Mouse (Mus musculus): Measurements from ENCODE around the gene Stat4. TPM values are rescaled to one million over a fixed set of nuclear protein-coding genes. Genes with fewer than 3 reads are reported as not detected.

Stat4 gene
- polyA plus RNA-seq, 1 experiment from 2014 or later, result 0.47 TPM

DNA sequence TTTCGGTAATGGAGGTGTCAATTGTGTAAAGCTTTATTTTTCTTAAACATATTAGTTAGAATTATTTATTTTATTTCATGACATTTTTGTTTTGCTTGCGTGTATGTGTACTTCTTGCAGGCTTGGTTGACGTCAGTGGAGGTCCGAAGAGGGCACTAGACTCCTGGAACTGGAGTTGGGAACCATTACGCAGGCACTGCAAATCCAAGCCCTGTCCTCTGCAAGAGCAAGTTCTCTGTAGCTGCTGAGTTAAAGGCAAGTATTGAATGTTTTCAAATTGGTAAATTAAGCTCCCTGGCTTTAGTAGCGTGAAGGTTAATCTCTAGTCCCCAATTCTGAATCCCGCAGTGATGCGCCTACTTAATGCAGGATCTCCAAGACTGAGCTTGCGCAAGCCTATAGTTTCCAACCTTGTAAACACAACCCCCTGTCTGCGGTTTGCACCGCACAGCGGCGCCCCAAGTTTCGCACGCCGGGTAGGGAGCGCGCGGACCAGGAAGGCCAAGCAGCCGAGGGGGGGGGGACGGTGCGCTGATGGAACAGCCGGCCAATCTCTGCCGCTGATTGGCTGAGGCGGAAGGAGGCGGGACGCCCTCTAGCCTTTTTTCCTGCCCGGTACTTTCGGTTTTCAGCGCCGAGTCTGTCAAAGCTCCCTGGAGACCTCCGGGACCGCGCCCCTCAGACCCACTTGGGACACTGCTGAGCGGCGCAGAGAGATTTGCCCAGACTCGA, 132.1 kb downstream of the Stat4 start, which contains the start of gene Stat1:
Gene Stat1 (plus strand): TSS at position 581 of the 732 bp plus-strand sequence.
- no peaks in the 10 kb centered on the region for H3K36me3 ChIP-seq (ENCODE audit: control insufficient read depth, insufficient read depth, low read length)
- H3K4me2 ChIP-seq (ENCODE audit: low read length), result peak within 1 kb of the TSS; percentile 83
- peak within 1 kb of the TSS; percentile 70 for H3K9ac ChIP-seq (replicated peaks; ENCODE audit: low read length)
- DNase-seq (peak; percentile 94), ATAC-seq (ENCODE audit: low FRiP score, low TSS enrichment) (peak; percentile 93)
- H3K27ac ChIP-seq (replicated peaks; ENCODE audit: low read depth, low read length), result peak within 1 kb of the TSS; percentile 73
- H3K4me3 ChIP-seq (replicated peaks; ENCODE audit: low read depth, low read length), result peak within 1 kb of the TSS; percentile 81
- no peaks in the 10 kb centered on the region for H3K9me3 ChIP-seq (ENCODE audit: control insufficient read depth, low read length)
- 4% methylated on average over 37 of the region's 37 CpGs for WGBS
- no peaks in the 10 kb centered on the region for H3K27me3 ChIP-seq (ENCODE audit: control insufficient read depth, insufficient read depth, low read length)
- H3K4me1 ChIP-seq (ENCODE audit: control insufficient read depth, insufficient read depth, low read length), result no peaks in the 10 kb centered on the region

DNA sequence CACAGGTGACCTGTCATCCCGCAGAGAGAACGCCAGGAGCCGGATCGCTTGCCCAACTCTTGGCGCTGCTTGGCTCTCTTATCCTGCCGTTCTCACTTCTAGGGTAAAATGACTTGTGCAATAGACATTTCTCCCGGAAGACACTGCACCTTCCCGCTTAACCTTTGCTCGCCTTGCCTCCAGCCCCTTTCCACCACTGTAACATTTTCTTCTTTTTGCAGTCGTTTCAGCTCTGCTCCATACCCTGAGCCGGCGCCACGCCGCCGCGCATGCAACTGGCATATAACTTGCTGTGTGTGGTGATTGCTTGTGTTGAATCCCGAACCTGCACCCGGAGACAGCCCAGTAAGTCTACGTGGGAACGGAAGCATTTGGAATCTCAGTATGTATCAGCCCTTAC, 132.7 kb downstream of the Stat4 start:
- H3K9me3 ChIP-seq (ENCODE audit: control insufficient read depth, low read length), result no peaks in the 10 kb centered on the region
- peak overlapping the region; percentile 83 for H3K4me2 ChIP-seq (ENCODE audit: low read length)
- H3K27ac ChIP-seq (replicated peaks; ENCODE audit: low read depth, low read length), result no peak overlapping the region
- no peaks in the 10 kb centered on the region for H3K4me1 ChIP-seq (ENCODE audit: control insufficient read depth, insufficient read depth, low read length)
- no peak for DNase-seq
- peak overlapping the region; percentile 81 for H3K4me3 ChIP-seq (replicated peaks; ENCODE audit: low read depth, low read length)
- H3K9ac ChIP-seq (replicated peaks; ENCODE audit: low read length), result peak overlapping the region; percentile 70
- H3K27me3 ChIP-seq (ENCODE audit: control insufficient read depth, insufficient read depth, low read length), result no peaks in the 10 kb centered on the region
- no peaks in the 10 kb centered on the region for H3K36me3 ChIP-seq (ENCODE audit: control insufficient read depth, insufficient read depth, low read length)
- ATAC-seq (ENCODE audit: low FRiP score, low TSS enrichment), result 0 out of 2 replicates have a peak, but pooled peaks have one; percentile 38
- WGBS, result under 1% methylated on average over 20 of the region's 20 CpGs

DNA sequence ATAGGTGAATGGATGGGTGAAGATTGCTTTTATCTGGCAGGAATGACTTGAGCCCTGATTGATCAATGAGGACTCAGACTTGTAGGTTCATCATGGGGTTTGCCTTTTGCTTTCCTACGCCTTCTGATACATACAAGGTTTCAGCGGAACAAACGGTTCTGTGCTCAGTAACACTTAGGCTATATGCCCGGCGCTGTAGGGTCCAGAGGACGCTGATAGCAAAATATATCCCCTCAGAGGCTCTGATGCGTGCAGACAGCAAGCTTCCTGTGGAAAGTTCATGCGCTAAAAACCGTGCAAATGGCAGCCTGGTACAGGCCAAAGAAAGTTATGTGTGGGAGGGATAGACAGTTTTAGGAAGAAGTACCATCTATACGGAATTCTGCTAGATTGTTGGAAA, 133.2 kb downstream of the Stat4 start:
- no peaks in the 10 kb centered on the region for H3K27me3 ChIP-seq (ENCODE audit: control insufficient read depth, insufficient read depth, low read length)
- no peak overlapping the region for H3K27ac ChIP-seq (replicated peaks; ENCODE audit: low read depth, low read length)
- H3K4me3 ChIP-seq (replicated peaks; ENCODE audit: low read depth, low read length), result peak overlapping the region; percentile 81
- no peaks in the 10 kb centered on the region for H3K9me3 ChIP-seq (ENCODE audit: control insufficient read depth, low read length)
- WGBS, result 41% methylated on average over 10 of the region's 10 CpGs
- H3K4me2 ChIP-seq (ENCODE audit: low read length), result peak overlapping the region; percentile 83
- H3K9ac ChIP-seq (replicated peaks; ENCODE audit: low read length), result peak overlapping the region; percentile 70; the same call in 1 of the 2 replicates
- ATAC-seq (ENCODE audit: low FRiP score, low TSS enrichment) (no peak), DNase-seq (peak; percentile 4)
- H3K4me1 ChIP-seq (ENCODE audit: control insufficient read depth, insufficient read depth, low read length), result no peaks in the 10 kb centered on the region
- no peaks in the 10 kb centered on the region for H3K36me3 ChIP-seq (ENCODE audit: control insufficient read depth, insufficient read depth, low read length)

DNA sequence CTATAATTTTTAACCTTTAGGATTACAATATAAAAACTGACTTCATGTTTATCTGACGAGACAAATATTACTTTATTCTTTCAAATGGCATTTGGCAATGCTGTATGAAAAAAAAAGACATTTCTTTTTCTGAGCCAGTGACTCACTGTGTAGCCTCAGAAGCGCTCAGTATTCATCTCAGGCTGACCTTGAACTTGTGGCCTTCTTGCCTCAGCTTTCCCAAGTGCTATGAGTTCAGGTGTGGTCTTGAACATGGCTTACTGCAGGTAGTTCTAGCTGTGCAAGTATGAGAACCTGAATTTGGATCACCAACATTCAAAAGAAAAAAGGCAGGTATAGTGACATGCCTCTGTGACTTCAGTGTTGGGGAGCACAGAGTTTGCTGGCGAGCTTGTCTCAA, 134.1 kb downstream of the Stat4 start:
- DNase-seq (no peak), ATAC-seq (ENCODE audit: low FRiP score, low TSS enrichment) (no peak)
- Histone ChIP-seq H3K4me1 (ENCODE audit: control insufficient read depth, insufficient read depth, low read length) (no peaks in the 10 kb centered on the region), H3K4me3 (replicated peaks; ENCODE audit: low read depth, low read length) (no peak overlapping the region), H3K27ac (replicated peaks; ENCODE audit: low read depth, low read length) (no peak overlapping the region), H3K36me3 (ENCODE audit: control insufficient read depth, insufficient read depth, low read length) (no peaks in the 10 kb centered on the region), H3K9me3 (ENCODE audit: control insufficient read depth, low read length) (no peaks in the 10 kb centered on the region), H3K9ac (replicated peaks; ENCODE audit: low read length) (no peak overlapping the region), H3K4me2 (ENCODE audit: low read length) (no peak overlapping the region), H3K27me3 (ENCODE audit: control insufficient read depth, insufficient read depth, low read length) (no peaks in the 10 kb centered on the region)
- WGBS, result 90% methylated on average over 3 of the region's 3 CpGs

DNA sequence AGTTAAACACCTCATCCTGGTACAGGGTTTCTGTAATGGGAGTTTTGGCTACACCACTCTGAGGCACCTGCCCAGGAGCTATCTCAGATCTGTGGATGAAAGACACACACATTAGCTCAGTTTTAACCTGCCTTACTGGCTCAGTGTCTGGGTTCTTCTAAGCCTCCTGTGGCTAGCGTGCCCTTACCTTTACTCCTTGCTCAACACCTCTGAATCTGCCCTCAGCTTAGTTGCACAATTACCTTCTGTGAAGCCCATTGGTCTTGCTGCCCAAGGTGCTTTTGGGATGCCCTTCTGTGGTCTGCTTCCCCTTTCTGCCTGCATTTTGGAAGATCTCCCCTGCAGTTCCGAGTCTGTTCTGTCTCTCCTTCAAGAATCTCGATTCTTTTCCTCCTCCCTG, 137.9 kb downstream of the Stat4 start:
- 75% methylated on average over 3 of the region's 3 CpGs for WGBS
- H3K36me3 ChIP-seq (ENCODE audit: control insufficient read depth, insufficient read depth, low read length), result 0 out of 2 replicates have a peak, but pooled peaks cover 4% of the 10 kb centered on the region
- H3K4me1 ChIP-seq (ENCODE audit: control insufficient read depth, insufficient read depth, low read length), result no peaks in the 10 kb centered on the region
- no peak overlapping the region for H3K4me2 ChIP-seq (ENCODE audit: low read length)
- H3K27ac ChIP-seq (replicated peaks; ENCODE audit: low read depth, low read length), result no peak overlapping the region
- no peak overlapping the region for H3K9ac ChIP-seq (replicated peaks; ENCODE audit: low read length)
- no peaks in the 10 kb centered on the region for H3K27me3 ChIP-seq (ENCODE audit: control insufficient read depth, insufficient read depth, low read length)
- ATAC-seq (ENCODE audit: low FRiP score, low TSS enrichment) (no peak), DNase-seq (no peak)
- no peaks in the 10 kb centered on the region for H3K9me3 ChIP-seq (ENCODE audit: control insufficient read depth, low read length)
- no peak overlapping the region for H3K4me3 ChIP-seq (replicated peaks; ENCODE audit: low read depth, low read length)

DNA sequence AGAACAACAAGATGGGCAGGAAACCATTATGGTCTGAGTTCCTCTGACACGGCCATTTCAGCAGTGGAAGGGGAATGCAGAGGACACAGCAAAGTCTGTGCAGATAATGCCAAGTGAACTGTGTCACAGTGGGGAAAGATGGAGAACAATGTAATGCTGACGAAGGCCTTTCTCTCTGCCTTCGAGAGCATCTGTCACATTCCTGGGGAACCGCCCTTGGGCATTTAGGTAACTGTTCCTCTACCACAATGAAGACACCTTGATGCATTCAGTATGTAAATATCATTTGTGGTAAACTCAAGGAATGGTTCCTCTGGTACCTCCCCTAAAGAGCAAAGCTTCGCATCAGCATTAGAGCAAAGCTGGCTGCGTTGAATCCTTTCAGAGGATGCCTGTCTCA, 140.4 kb downstream of the Stat4 start:
- no peak for ATAC-seq (ENCODE audit: low FRiP score, low TSS enrichment)
- DNase-seq, result no peak
- H3K4me1 ChIP-seq (ENCODE audit: control insufficient read depth, insufficient read depth, low read length), result no peaks in the 10 kb centered on the region
- H3K36me3 ChIP-seq (ENCODE audit: control insufficient read depth, insufficient read depth, low read length), result 0 out of 2 replicates have a peak, but pooled peaks cover 4% of the 10 kb centered on the region
- no peak overlapping the region for H3K27ac ChIP-seq (replicated peaks; ENCODE audit: low read depth, low read length)
- H3K4me2 ChIP-seq (ENCODE audit: low read length), result no peak overlapping the region
- H3K9me3 ChIP-seq (ENCODE audit: control insufficient read depth, low read length), result no peaks in the 10 kb centered on the region
- no peak overlapping the region for H3K9ac ChIP-seq (replicated peaks; ENCODE audit: low read length)
- H3K4me3 ChIP-seq (replicated peaks; ENCODE audit: low read depth, low read length), result no peak overlapping the region
- WGBS, result 94% methylated on average over 6 of the region's 6 CpGs
- no peaks in the 10 kb centered on the region for H3K27me3 ChIP-seq (ENCODE audit: control insufficient read depth, insufficient read depth, low read length)

DNA sequence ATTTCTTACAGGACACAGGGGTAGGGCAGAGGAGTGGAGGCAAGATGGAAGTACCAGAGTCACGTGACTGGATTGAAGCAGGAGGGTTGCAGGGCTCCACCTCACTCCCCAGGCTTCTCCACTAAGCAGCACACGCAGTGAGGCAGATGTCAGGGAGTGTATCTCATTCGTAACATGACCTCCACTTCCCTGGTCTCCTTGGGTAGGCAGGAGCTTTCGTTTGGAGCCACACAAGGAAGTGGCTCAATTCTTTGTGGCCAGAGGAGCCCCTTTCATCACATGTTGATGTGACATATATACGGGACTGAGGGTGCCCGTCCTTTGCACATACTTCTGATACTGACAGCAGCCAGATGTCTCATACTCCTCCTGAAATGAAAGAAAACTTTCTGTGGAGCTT, 142.8 kb downstream of the Stat4 start:
- no peak for ATAC-seq (ENCODE audit: low FRiP score, low TSS enrichment)
- 0 out of 2 replicates have a peak, but pooled peaks cover 4% of the 10 kb centered on the region for H3K36me3 ChIP-seq (ENCODE audit: control insufficient read depth, insufficient read depth, low read length)
- no peak overlapping the region for H3K4me3 ChIP-seq (replicated peaks; ENCODE audit: low read depth, low read length)
- H3K9me3 ChIP-seq (ENCODE audit: control insufficient read depth, low read length), result no peaks in the 10 kb centered on the region
- WGBS, result 77% methylated on average over 6 of the region's 6 CpGs
- no peak for DNase-seq
- H3K27ac ChIP-seq (replicated peaks; ENCODE audit: low read depth, low read length), result no peak overlapping the region
- H3K4me2 ChIP-seq (ENCODE audit: low read length), result no peak overlapping the region
- no peaks in the 10 kb centered on the region for H3K27me3 ChIP-seq (ENCODE audit: control insufficient read depth, insufficient read depth, low read length)
- H3K4me1 ChIP-seq (ENCODE audit: control insufficient read depth, insufficient read depth, low read length), result no peaks in the 10 kb centered on the region
- no peak overlapping the region for H3K9ac ChIP-seq (replicated peaks; ENCODE audit: low read length)

DNA sequence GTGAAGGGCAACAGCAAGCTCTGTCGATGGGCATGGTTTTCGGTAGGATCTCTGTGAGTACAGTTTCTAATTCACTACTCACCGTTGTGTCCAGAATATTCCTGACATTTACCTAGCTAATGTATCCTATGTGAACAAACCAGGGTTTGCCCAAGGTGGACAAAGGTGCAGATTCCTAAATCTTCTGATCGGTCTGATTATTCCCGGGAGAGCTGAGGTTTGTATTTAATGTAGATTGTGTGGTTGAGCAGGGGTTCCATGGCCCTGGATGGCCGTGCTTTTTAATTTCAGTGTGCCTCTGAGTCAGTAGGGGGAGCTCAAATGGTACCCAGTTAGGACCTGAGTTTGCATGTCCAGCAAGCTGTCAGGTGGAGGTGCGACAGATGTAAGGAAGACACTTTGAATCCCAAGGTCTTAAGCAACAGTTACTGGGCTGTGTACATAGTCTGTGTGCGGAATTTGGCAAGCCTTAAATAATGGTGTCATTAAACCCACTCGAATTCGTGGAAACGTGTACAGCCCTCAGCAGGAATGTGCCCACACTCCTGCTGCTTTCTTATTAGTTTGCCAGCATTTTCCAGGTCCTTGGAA, 144.9 kb downstream of the Stat4 start:
- Histone ChIP-seq H3K9me3 (ENCODE audit: control insufficient read depth, low read length) (no peaks in the 10 kb centered on the region), H3K27me3 (ENCODE audit: control insufficient read depth, insufficient read depth, low read length) (no peaks in the 10 kb centered on the region), H3K4me3 (replicated peaks; ENCODE audit: low read depth, low read length) (no peak overlapping the region), H3K9ac (replicated peaks; ENCODE audit: low read length) (no peak overlapping the region), H3K36me3 (ENCODE audit: control insufficient read depth, insufficient read depth, low read length) (0 out of 2 replicates have a peak, but pooled peaks cover 3% of the 10 kb centered on the region), H3K27ac (replicated peaks; ENCODE audit: low read depth, low read length) (no peak overlapping the region), H3K4me1 (ENCODE audit: control insufficient read depth, insufficient read depth, low read length) (no peaks in the 10 kb centered on the region), H3K4me2 (ENCODE audit: low read length) (no peak overlapping the region)
- DNase-seq (no peak), ATAC-seq (ENCODE audit: low FRiP score, low TSS enrichment) (no peak)
- WGBS, result 83% methylated on average over 11 of the region's 11 CpGs

DNA sequence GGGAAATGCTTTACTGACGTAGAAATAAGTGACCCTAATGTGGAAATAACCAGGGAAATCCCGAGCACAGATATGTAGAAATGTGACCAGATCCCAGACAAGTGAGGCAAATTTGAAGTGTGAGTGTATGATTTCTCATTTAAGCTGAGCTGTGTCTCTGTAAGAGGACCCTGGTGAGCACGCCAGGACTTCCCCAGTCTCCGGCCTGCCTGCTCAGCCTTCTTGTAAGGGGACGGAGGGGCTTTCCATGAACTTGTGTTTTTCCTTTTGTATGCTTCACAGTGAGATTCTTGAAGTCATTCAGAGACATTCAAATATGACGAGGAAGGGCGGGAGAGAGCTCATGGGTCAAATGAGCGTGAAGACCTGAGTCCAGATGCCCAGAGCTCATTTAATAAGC, 146.3 kb downstream of the Stat4 start:
- no peak for DNase-seq
- WGBS, result 69% methylated on average over 8 of the region's 8 CpGs
- no peak for ATAC-seq (ENCODE audit: low FRiP score, low TSS enrichment)
- no peak overlapping the region for H3K4me2 ChIP-seq (ENCODE audit: low read length)
- H3K36me3 ChIP-seq (ENCODE audit: control insufficient read depth, insufficient read depth, low read length), result 0 out of 2 replicates have a peak, but pooled peaks cover 2% of the 10 kb centered on the region
- no peak overlapping the region for H3K4me3 ChIP-seq (replicated peaks; ENCODE audit: low read depth, low read length)
- no peaks in the 10 kb centered on the region for H3K27me3 ChIP-seq (ENCODE audit: control insufficient read depth, insufficient read depth, low read length)
- no peaks in the 10 kb centered on the region for H3K4me1 ChIP-seq (ENCODE audit: control insufficient read depth, insufficient read depth, low read length)
- no peaks in the 10 kb centered on the region for H3K9me3 ChIP-seq (ENCODE audit: control insufficient read depth, low read length)
- no peak overlapping the region for H3K9ac ChIP-seq (replicated peaks; ENCODE audit: low read length)
- no peak overlapping the region for H3K27ac ChIP-seq (replicated peaks; ENCODE audit: low read depth, low read length)

All from midbrain, embryonic 14.5 days (tissue).